Mouse (Mus musculus): Measurements from ENCODE around the gene Kdm6b.

Kdm6b gene

GRCm38 (mm10) chr11:69397581-69398057, 15.9 kb downstream of the Kdm6b start:
- in situ Hi-C loops (cut with MboI; ENCODE audit: unreplicated experiment in 2 of 2), result loop anchor here (5.0 kb wide), 1 partner anchor 35 kb away; no protein-coding TSS in a partner anchor

- in situ Hi-C loops (cut with MboI; ENCODE audit: unreplicated experiment in 2 of 2), result loop anchor here (5.0 kb wide), 1 partner anchor 36 kb away; no protein-coding TSS in a partner anchor
Measured at GRCm38 (mm10) chr11:69396772-69397171, 16.7 kb downstream of the Kdm6b start.

- in situ Hi-C loops (cut with MboI; ENCODE audit: unreplicated experiment in 2 of 2), result loop anchor here (5.0 kb wide), 1 partner anchor 36 kb away; no protein-coding TSS in a partner anchor
Measured at GRCm38 (mm10) chr11:69395634-69396373, 17.7 kb downstream of the Kdm6b start.

GRCm38 (mm10) chr11:69395235-69395633, 18.2 kb downstream of the Kdm6b start, which contains the start of the genes Naa38 and Cyb5d1:
Naa38 (plus strand) TSS chr11:69395487.
Cyb5d1 (minus strand) TSS chr11:69395631.
- in situ Hi-C loops (cut with MboI; ENCODE audit: unreplicated experiment in 2 of 2), result loop anchor here (5.0 kb wide), 1 partner anchor 37 kb away; no protein-coding TSS in a partner anchor

GRCm38 (mm10) chr11:69394591-69395167, 18.8 kb downstream of the Kdm6b start:
- in situ Hi-C loops (cut with MboI; ENCODE audit: unreplicated experiment in 2 of 2), result loop anchor here (5.0 kb wide), 2 partner anchors 38 to 87 kb away; no protein-coding TSS in a partner anchor

GRCm38 (mm10) chr11:69390400-69391034, 23.0 kb downstream of the Kdm6b start:
- in situ Hi-C loops (cut with MboI; ENCODE audit: unreplicated experiment in 2 of 2), result loop anchor here in 1 of 2 experiments (5.0 kb wide), 1 partner anchor 83 kb away; no protein-coding TSS in a partner anchor

GRCm38 (mm10) chr11:69389531-69390399, 23.7 kb downstream of the Kdm6b start:
- in situ Hi-C loops (cut with MboI; ENCODE audit: unreplicated experiment in 2 of 2), result loop anchor here (5.0 to 10.0 kb wide), 4 partner anchors 55 to 132 kb away; no protein-coding TSS in a partner anchor

- in situ Hi-C loops (cut with MboI; ENCODE audit: unreplicated experiment in 2 of 2), result loop anchor here (5.0 to 10.0 kb wide), 3 partner anchors 54 to 131 kb away; no protein-coding TSS in a partner anchor
Measured at GRCm38 (mm10) chr11:69388680-69389079, 24.8 kb downstream of the Kdm6b start.

GRCm38 (mm10) chr11:69386758-69387157, 26.7 kb downstream of the Kdm6b start:
- in situ Hi-C loops (cut with MboI; ENCODE audit: unreplicated experiment in 2 of 2), result loop anchor here (5.0 to 10.0 kb wide), 3 partner anchors 52 to 129 kb away; no protein-coding TSS in a partner anchor

- in situ Hi-C loops (cut with MboI; ENCODE audit: unreplicated experiment in 2 of 2), result loop anchor here (5.0 to 10.0 kb wide), 4 partner anchors 50 to 132 kb away; no protein-coding TSS in a partner anchor
Measured at GRCm38 (mm10) chr11:69384979-69385378, 28.5 kb downstream of the Kdm6b start.

- in situ Hi-C loops (cut with MboI; ENCODE audit: unreplicated experiment in 2 of 2), result loop anchor here (5.0 to 10.0 kb wide), 2 partner anchors 48 to 135 kb away; no protein-coding TSS in a partner anchor
Measured at GRCm38 (mm10) chr11:69382478-69383105, 30.9 kb downstream of the Kdm6b start.

- in situ Hi-C loops (cut with MboI; ENCODE audit: unreplicated experiment in 2 of 2), result loop anchor here (5.0 to 10.0 kb wide), 2 partner anchors 47 to 136 kb away; no protein-coding TSS in a partner anchor
Measured at GRCm38 (mm10) chr11:69381356-69381755, 32.1 kb downstream of the Kdm6b start.

- in situ Hi-C loops (cut with MboI; ENCODE audit: unreplicated experiment in 2 of 2), result no loop called here
Measured at GRCm38 (mm10) chr11:69379600-69379999, 33.9 kb downstream of the Kdm6b start.

GRCm38 (mm10) chr11:69377766-69378165, 35.7 kb downstream of the Kdm6b start:
- in situ Hi-C loops (cut with MboI; ENCODE audit: unreplicated experiment in 2 of 2), result no loop called here

GRCm38 (mm10) chr11:69375646-69376045, 37.8 kb downstream of the Kdm6b start:
- in situ Hi-C loops (cut with MboI; ENCODE audit: unreplicated experiment in 2 of 2), result no loop called here

GRCm38 (mm10) chr11:69373223-69373965, 40.1 kb downstream of the Kdm6b start:
- in situ Hi-C loops (cut with MboI; ENCODE audit: unreplicated experiment in 2 of 2), result no loop called here

GRCm38 (mm10) chr11:69372780-69373170, 40.7 kb downstream of the Kdm6b start:
- in situ Hi-C loops (cut with MboI; ENCODE audit: unreplicated experiment in 2 of 2), result no loop called here

GRCm38 (mm10) chr11:69372056-69372779, 41.3 kb downstream of the Kdm6b start:
- in situ Hi-C loops (cut with MboI; ENCODE audit: unreplicated experiment in 2 of 2), result no loop called here

All from v-Abl transformed pro-B cells (cell line).